Mouse (Mus musculus) hindbrain, embryonic 16.5 days (tissue): ENCODE data around the gene Nfatc3. TPM values are rescaled to one million over a fixed set of nuclear protein-coding genes. Genes with fewer than 3 reads are reported as not detected.

ENCODE experiments used
- ATAC-seq: fragments of 200-750 bp; cut with Nextera tagmentation; 2 replicates; pipeline ENCODE4 v1.8.0; 2017; ENCODE audit warnings: moderate TSS enrichment, moderate library complexity
- H3K27ac ChIP-seq: fragments of 300-500 bp; sonication (generic); 2 replicates; pipeline ENCODE4 v1.5.1; 2014; ENCODE audit warnings: low read depth, mild to moderate bottlenecking, control low read depth, low read length, moderate library complexity
- H3K27me3 ChIP-seq: fragments of 300-500 bp; sonication (generic); replicated peaks from 2 replicates; pipeline ENCODE4 v1.6.1; 2014; ENCODE audit warnings: low read length; ENCODE audit not compliant: control insufficient read depth, insufficient read depth
- H3K36me3 ChIP-seq: fragments of 300-500 bp; sonication (generic); 2 replicates; pipeline ENCODE4 v1.6.1; 2014; ENCODE audit warnings: mild to moderate bottlenecking, low read length, moderate library complexity, mixed read lengths; ENCODE audit not compliant: control insufficient read depth, insufficient read depth
- H3K4me1 ChIP-seq: fragments of 300-500 bp; sonication (generic); 2 replicates; pipeline ENCODE4 v1.6.1; 2014; ENCODE audit warnings: low read depth, low read length; ENCODE audit not compliant: control insufficient read depth, insufficient read depth
- H3K4me2 ChIP-seq: fragments of 300-500 bp; sonication (generic); 2 replicates; pipeline ENCODE4 v1.6.1; 2014; ENCODE audit warnings: mild to moderate bottlenecking, low read length, control low read depth, moderate library complexity
- H3K4me3 ChIP-seq: fragments of 300-500 bp; sonication (generic); 2 replicates; pipeline ENCODE4 v1.5.1; 2014; ENCODE audit warnings: mild to moderate bottlenecking, low read length, control low read depth, moderate library complexity
- H3K9ac ChIP-seq: fragments of 300-500 bp; sonication (generic); 2 replicates; pipeline ENCODE4 v1.6.1; 2014; ENCODE audit warnings: low read depth, mild to moderate bottlenecking, control low read depth, low read length, moderate library complexity
- H3K9me3 ChIP-seq: fragments of 300-500 bp; sonication (generic); 2 replicates; pipeline ENCODE4 v1.6.1; 2014; ENCODE audit warnings: mild to moderate bottlenecking, low read length, moderate library complexity; ENCODE audit not compliant: control insufficient read depth
- WGBS: fragments of 180-500 bp; shearing (Covaris S2); extraction: QIAGEN DNeasy Blood & Tissue Kit; methylation state at CpG from one replicate; pipeline ENCODE4 v1.1.7; 2014; 5-methylcytosine and 5-hydroxymethylcytosine counted together
- polyA plus RNA-seq: library from polyadenylated mRNA; unstranded; fragments of >200 nt; fragmentation: Nextera tagmentation; extraction: Ambion mirVana; gene quantifications from 2 replicates; pipeline ENCODE4 v1.2.1, GENCODE M21; 2015

The Nfatc3 gene
- polyA plus RNA-seq, 1 experiment from 2014 or later = 2.6 TPM

- WGBS = 83% methylated on average over 4 of the region's 4 CpGs
- H3K9ac ChIP-seq = no peak overlapping the region
- no peaks in the 10 kb centered on the region for H3K27me3 ChIP-seq
- ATAC-seq = no peak
- no peaks in the 10 kb centered on the region for H3K9me3 ChIP-seq
- H3K4me3 ChIP-seq = no peak overlapping the region
- peaks cover 5% of the 10 kb centered on the region for H3K36me3 ChIP-seq
- no peak overlapping the region for H3K27ac ChIP-seq
- H3K4me1 ChIP-seq = no peaks in the 10 kb centered on the region
- no peak overlapping the region for H3K4me2 ChIP-seq
These were observed 19.0 kb upstream of the Nfatc3 start for GRCm38 (mm10) chr8:106039605-106040004.

GRCm38 (mm10) chr8:106040218-106040617 is 18.4 kb upstream of the Nfatc3 start:
- H3K36me3 ChIP-seq = peaks cover 5% of the 10 kb centered on the region
- H3K9ac ChIP-seq = no peak overlapping the region
- ATAC-seq = no peak
- H3K9me3 ChIP-seq = no peaks in the 10 kb centered on the region
- no peak overlapping the region for H3K4me3 ChIP-seq
- no peak overlapping the region for H3K27ac ChIP-seq
- 82% methylated on average over 4 of the region's 4 CpGs for WGBS
- H3K4me1 ChIP-seq = no peaks in the 10 kb centered on the region
- no peaks in the 10 kb centered on the region for H3K27me3 ChIP-seq
- no peak overlapping the region for H3K4me2 ChIP-seq

- Histone ChIP-seq H3K36me3 (peaks cover 8% of the 10 kb centered on the region), H3K27ac (no peak overlapping the region), H3K4me1 (no peaks in the 10 kb centered on the region), H3K9ac (no peak overlapping the region), H3K27me3 (no peaks in the 10 kb centered on the region), H3K4me3 (no peak overlapping the region), H3K9me3 (no peaks in the 10 kb centered on the region), H3K4me2 (no peak overlapping the region)
- no peak for ATAC-seq
- WGBS = 60% methylated on average over 2 of the region's 2 CpGs
These were observed 15.6 kb upstream of the Nfatc3 start for GRCm38 (mm10) chr8:106043055-106043454.

GRCm38 (mm10) chr8:106044151-106044550 is 14.5 kb upstream of the Nfatc3 start:
- no peak overlapping the region for H3K27ac ChIP-seq
- H3K9me3 ChIP-seq = no peaks in the 10 kb centered on the region
- ATAC-seq = no peak
- no peak overlapping the region for H3K4me3 ChIP-seq
- H3K27me3 ChIP-seq = no peaks in the 10 kb centered on the region
- no peaks in the 10 kb centered on the region for H3K4me1 ChIP-seq
- peaks cover 6% of the 10 kb centered on the region; the same call in 1 of the 2 replicates for H3K36me3 ChIP-seq
- H3K9ac ChIP-seq = no peak overlapping the region
- WGBS = 86% methylated on average over 3 of the region's 3 CpGs
- H3K4me2 ChIP-seq = no peak overlapping the region

- H3K9me3 ChIP-seq = no peaks in the 10 kb centered on the region
- H3K4me2 ChIP-seq = no peak overlapping the region
- no peak overlapping the region for H3K4me3 ChIP-seq
- no peak overlapping the region for H3K9ac ChIP-seq
- no peak overlapping the region for H3K27ac ChIP-seq
- WGBS = 95% methylated on average over 11 of the region's 11 CpGs
- H3K27me3 ChIP-seq = no peaks in the 10 kb centered on the region
- H3K36me3 ChIP-seq = peaks cover 4% of the 10 kb centered on the region
- H3K4me1 ChIP-seq = no peaks in the 10 kb centered on the region
- no peak for ATAC-seq
These were observed 11.6 kb upstream of the Nfatc3 start for GRCm38 (mm10) chr8:106046872-106047559.

- 87% methylated on average over 5 of the region's 5 CpGs for WGBS
- no peak overlapping the region for H3K27ac ChIP-seq
- H3K4me3 ChIP-seq = no peak overlapping the region
- no peak overlapping the region for H3K9ac ChIP-seq
- no peaks in the 10 kb centered on the region for H3K9me3 ChIP-seq
- peaks cover 10% of the 10 kb centered on the region for H3K36me3 ChIP-seq
- H3K4me2 ChIP-seq = no peak overlapping the region
- no peaks in the 10 kb centered on the region for H3K27me3 ChIP-seq
- no peaks in the 10 kb centered on the region for H3K4me1 ChIP-seq
- ATAC-seq = no peak
These were observed 10.6 kb upstream of the Nfatc3 start for GRCm38 (mm10) chr8:106047854-106048630.

GRCm38 (mm10) chr8:106049840-106050239 is 8.8 kb upstream of the Nfatc3 start:
- 84% methylated on average over 6 of the region's 6 CpGs for WGBS
- H3K4me1 ChIP-seq = no peaks in the 10 kb centered on the region
- no peak overlapping the region for H3K9ac ChIP-seq
- H3K27ac ChIP-seq = no peak overlapping the region
- no peak for ATAC-seq
- no peaks in the 10 kb centered on the region for H3K9me3 ChIP-seq
- H3K4me2 ChIP-seq = no peak overlapping the region
- no peaks in the 10 kb centered on the region for H3K27me3 ChIP-seq
- H3K4me3 ChIP-seq = no peak overlapping the region
- peaks cover 10% of the 10 kb centered on the region for H3K36me3 ChIP-seq

GRCm38 (mm10) chr8:106051068-106051467 is 7.6 kb upstream of the Nfatc3 start:
- Histone ChIP-seq H3K27ac (no peak overlapping the region), H3K4me3 (no peak overlapping the region), H3K36me3 (peaks cover 6% of the 10 kb centered on the region), H3K9ac (no peak overlapping the region), H3K9me3 (no peaks in the 10 kb centered on the region), H3K4me1 (no peaks in the 10 kb centered on the region), H3K4me2 (no peak overlapping the region), H3K27me3 (no peaks in the 10 kb centered on the region)
- ATAC-seq = no peak
- WGBS = 88% methylated on average over 3 of the region's 3 CpGs

GRCm38 (mm10) chr8:106052510-106053089 is 6.0 kb upstream of the Nfatc3 start:
- Histone ChIP-seq H3K4me3 (no peak overlapping the region), H3K4me2 (no peak overlapping the region)
- 93% methylated on average over 9 of the region's 9 CpGs for WGBS

More at GRCm38 (mm10) chr8:106052510-106053089, 6.0 kb upstream of the Nfatc3 start:
- Histone ChIP-seq H3K27me3 (no peaks in the 10 kb centered on the region), H3K4me1 (no peaks in the 10 kb centered on the region), H3K36me3 (peaks cover 6% of the 10 kb centered on the region), H3K9ac (no peak overlapping the region), H3K27ac (no peak overlapping the region), H3K9me3 (no peaks in the 10 kb centered on the region)
- no peak for ATAC-seq
